In the genomic region with DNA sequence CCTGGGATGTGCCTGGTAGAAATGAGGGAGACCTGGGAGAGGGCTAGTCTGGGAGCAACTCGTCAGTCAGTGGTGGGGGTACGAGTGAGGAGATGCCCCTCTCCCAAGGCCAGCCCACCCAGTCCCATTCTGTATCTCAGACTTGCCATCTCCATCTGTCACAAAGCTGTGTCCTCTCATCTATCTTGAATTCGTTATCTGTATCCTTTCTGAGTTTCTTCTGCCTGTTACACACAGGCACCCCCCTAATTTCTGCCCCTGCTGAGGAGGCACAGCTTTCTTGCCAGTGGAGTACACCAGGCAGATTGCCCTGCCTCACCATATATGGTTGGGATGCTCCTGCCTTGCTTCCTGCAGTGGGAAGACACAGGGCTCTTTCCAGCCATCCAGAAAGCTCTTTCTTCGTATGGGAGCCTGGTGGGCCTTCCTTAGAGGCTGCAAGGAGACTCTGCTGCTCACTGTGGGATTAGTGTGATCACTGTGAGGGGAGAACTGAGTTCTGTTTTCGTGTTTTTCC, we compare ENCODE assay signal across 15 mouse cellular contexts. TPM values are rescaled to one million over a fixed set of nuclear protein-coding genes. Genes with fewer than 3 reads are reported as not detected.
A peak's percentile ranks its signal among the peaks of the same experiment; 100 is the strongest.
DNase-seq lines count a peak whose midpoint lies in the region; ATAC-seq and TF ChIP-seq lines count a peak whose summit lies in the region.
"Had no signal": no experiment of that assay in that cellular context is flagged by ENCODE, and none has a peak within 500 bp of the region (broad histone marks: within the 10 kb centered on the region; RNA-seq: fewer than 3 reads in every experiment).

No protein-coding gene starts in this region.

- no peak overlapping the region for H3K27ac ChIP-seq in heart, embryonic 10.5 days
- H3K27ac ChIP-seq in hindbrain, postnatal 0 days: 0 out of 2 replicates have a peak overlapping the region, but pooled peaks have one; percentile 20
- H3K27ac ChIP-seq: embryonic facial prominence, embryonic 13.5 days had no signal

- no peaks in the 10 kb centered on the region for H3K27me3 ChIP-seq in heart, embryonic 10.5 days (ENCODE audit: insufficient read depth, poor library complexity, severe bottlenecking)
- H3K27me3 ChIP-seq in hindbrain, postnatal 0 days (ENCODE audit: insufficient read depth, low read length): no peaks in the 10 kb centered on the region
- H3K27me3 ChIP-seq: embryonic facial prominence, embryonic 13.5 days; megakaryocyte, embryonic 14.5 days had no signal

- peaks cover 14% of the 10 kb centered on the region; the same call in 1 of the 2 replicates for H3K36me3 ChIP-seq in heart, embryonic 10.5 days
- no peaks in the 10 kb centered on the region for H3K36me3 ChIP-seq in hindbrain, postnatal 0 days (ENCODE audit: insufficient read depth, low read length)

- WGBS in heart, embryonic 10.5 days: 63% methylated on average over 5 of the region's 5 CpGs
- WGBS in hindbrain, postnatal 0 days: 65% methylated on average over 5 of the region's 5 CpGs

- H3K4me3 ChIP-seq in heart, embryonic 10.5 days: no peak overlapping the region
- no peak overlapping the region for H3K4me3 ChIP-seq in hindbrain, postnatal 0 days (ENCODE audit: low read length)
- H3K4me3 ChIP-seq: embryonic facial prominence, embryonic 13.5 days; megakaryocyte, embryonic 14.5 days had no signal

- no peak overlapping the region for H3K9ac ChIP-seq in hindbrain, postnatal 0 days (replicated peaks; ENCODE audit: low read length)
- H3K9ac ChIP-seq: embryonic facial prominence, embryonic 13.5 days had no signal

- TF ChIP-seq CTCF in hindbrain, postnatal 0 days (IDR thresholded peaks at IDR 0.05; ENCODE audit: low read depth): no peak

- H3K4me1 ChIP-seq in heart, embryonic 10.5 days: peaks cover 60% of the 10 kb centered on the region
- peaks cover 10% of the 10 kb centered on the region; the same call in 1 of the 2 replicates for H3K4me1 ChIP-seq in hindbrain, postnatal 0 days (ENCODE audit: insufficient read depth, low read length)

- peak; percentile 67 for ATAC-seq in cerebellum, adult (ENCODE audit: insufficient number of reproducible peaks, low FRiP score, low TSS enrichment)
- no peak for ATAC-seq in hindbrain, postnatal 0 days
- ATAC-seq: forebrain, embryonic 14.5 days had no signal

- no peak overlapping the region for H3K4me2 ChIP-seq in hindbrain, postnatal 0 days (ENCODE audit: low read depth, low read length)
- H3K4me2 ChIP-seq: embryonic facial prominence, embryonic 13.5 days had no signal

- no peak for DNase-seq in cerebellum, adult 8-10 months
- peak; percentile 92 for DNase-seq in heart, adult 11 months
- DNase-seq in heart, embryonic 10.5 days (ENCODE audit: low spot score): no peak
- peak; percentile 46 to 60 for DNase-seq in left cerebral cortex, postnatal 14 days (ENCODE audit: low spot score in 2 of 2)
- DNase-seq in left cerebral cortex, adult 9 months (ENCODE audit: low spot score in 2 of 2): no peak
- no peak for DNase-seq in hindbrain, postnatal 0 days (ENCODE audit: low spot score)
- no peak for DNase-seq in adipocyte (ENCODE audit: low spot score)
- DNase-seq: adrenal gland, adult 8-10 months; heart, postnatal 36 days; kidney, adult 9 months; thymus, adult 2 months had no signal

- H3K9me3 ChIP-seq in heart, embryonic 10.5 days: no peaks in the 10 kb centered on the region
- no peaks in the 10 kb centered on the region for H3K9me3 ChIP-seq in hindbrain, postnatal 0 days (ENCODE audit: low read length)
- H3K9me3 ChIP-seq: embryonic facial prominence, embryonic 13.5 days; megakaryocyte, embryonic 14.5 days had no signal

- intact Hi-C loops in left cerebral cortex, postnatal 14 days (cut with DNase I): no loop called here

RNA-seq across cellular contexts. Expression of a gene that starts 12.7 kb away (rescaled TPM):
- polyA plus RNA-seq in heart, embryonic 10.5 days (2016; fragmentation: Nextera tagmentation; extraction: Ambion mirVana): 37.5 and 46.7 TPM in 2 replicates
- total RNA-seq in left cerebral cortex, postnatal 14 days (2021): 10 to 100 TPM; 43.2 to 44.1 TPM
- total RNA-seq in hindbrain, postnatal 0 days (2014; rRNA removed): 48.2 and 51.2 TPM in 2 replicates
- 23.3 and 25.1 TPM in 2 replicates for polyA plus RNA-seq in hindbrain, postnatal 0 days (2015; fragmentation: Nextera tagmentation; extraction: Ambion mirVana)

RNA-seq across cellular contexts. Expression of a gene that starts 33.9 kb away (rescaled TPM):
- polyA plus RNA-seq in heart, embryonic 10.5 days (2016; fragmentation: Nextera tagmentation; extraction: Ambion mirVana): 0.26 and 0.45 TPM in 2 replicates
- 1 to 10 TPM; 6.7 to 7.0 TPM for total RNA-seq in left cerebral cortex, postnatal 14 days (2021)
- 6.3 and 8.4 TPM in 2 replicates for total RNA-seq in hindbrain, postnatal 0 days (2014; rRNA removed)
- polyA plus RNA-seq in hindbrain, postnatal 0 days (2015; fragmentation: Nextera tagmentation; extraction: Ambion mirVana): 1.6 TPM in 2 replicates

Comparison
In these comparisons a context has a peak if more than half of its experiments do, and no peak if none do; other contexts are left out.
1. DNase-seq: peak in heart, adult 11 months (single experiment) and left cerebral cortex, postnatal 14 days (2 of 2); none in cerebellum, adult 8-10 months (single experiment), heart, embryonic 10.5 days (single experiment), left cerebral cortex, adult 9 months (0 of 2), hindbrain, postnatal 0 days (single experiment) and adipocyte (single experiment).